Mouse (Mus musculus): ENCODE measurements around the gene Mrpl41. TPM values are rescaled to one million over a fixed set of nuclear protein-coding genes. Genes with fewer than 3 reads are reported as not detected.
"Not testable (repeated sequence)": the region's sequence is repeated elsewhere in the genome, so short reads cannot be mapped to it uniquely, and the experiment has no call there.

Mrpl41 gene
- polyA plus RNA-seq, 1 experiment from 2014 or later: 118 TPM

GRCm38 (mm10) chr2:24976960-24977359 lies 2.1 kb upstream of the Mrpl41 start:
- no peak for ATAC-seq (ENCODE audit: low FRiP score, low TSS enrichment)
- Histone ChIP-seq H3K4me1 (ENCODE audit: insufficient read depth, low read length) (peaks cover 16% of the 10 kb centered on the region), H3K4me2 (replicated peaks; ENCODE audit: low read depth, low read length) (no peak overlapping the region), H3K36me3 (ENCODE audit: insufficient read depth, low read length) (peaks cover 7% of the 10 kb centered on the region), H3K4me3 (ENCODE audit: low read length) (no peak overlapping the region), H3K9ac (replicated peaks; ENCODE audit: low read length) (no peak overlapping the region), H3K27me3 (ENCODE audit: insufficient read depth, low read length) (no peaks in the 10 kb centered on the region), H3K27ac (ENCODE audit: low read length) (no peak overlapping the region), H3K9me3 (ENCODE audit: low read length) (no peaks in the 10 kb centered on the region)
- WGBS: 94% methylated on average over 5 of the region's 5 CpGs

DNA sequence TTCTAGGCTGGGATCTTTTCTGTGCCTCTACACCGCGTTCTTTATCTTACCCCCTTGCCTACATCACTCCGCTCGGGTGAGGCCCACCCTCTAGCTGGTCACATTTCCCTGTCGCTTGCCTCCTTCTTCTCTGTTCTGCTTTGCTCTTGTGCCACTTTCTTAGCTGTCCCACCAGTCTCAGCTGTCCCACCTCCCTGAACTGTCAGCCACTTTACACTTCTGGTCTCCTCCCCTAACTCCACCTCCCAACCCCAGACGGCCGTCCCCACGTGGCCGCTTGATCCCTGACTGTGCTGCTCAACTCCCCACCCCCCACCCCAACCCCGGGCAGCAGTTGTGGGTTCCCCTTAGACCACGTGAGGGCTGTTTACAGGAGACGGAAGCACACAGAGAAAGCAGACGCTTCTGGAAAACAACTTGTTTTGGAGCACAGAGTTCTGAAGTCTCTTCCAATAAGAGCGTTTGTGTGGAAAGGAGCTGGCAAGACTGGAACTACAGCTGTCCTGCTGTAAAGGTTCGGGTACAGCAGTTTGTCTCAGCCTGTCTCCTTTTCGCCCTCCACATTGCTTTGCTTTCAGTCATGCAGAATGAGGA lies 903 bp upstream of the Mrpl41 start, which contains the start of gene Pnpla7:
Pnpla7 (plus strand) TSS at position 330 of the 594 bp plus-strand sequence.
- ATAC-seq (ENCODE audit: low FRiP score, low TSS enrichment): peak; percentile 70
- Histone ChIP-seq H3K36me3 (ENCODE audit: insufficient read depth, low read length) (peaks cover 13% of the 10 kb centered on the region), H3K9ac (replicated peaks; ENCODE audit: low read length) (peak within 1 kb of the TSS; percentile 79), H3K4me1 (ENCODE audit: insufficient read depth, low read length) (peaks cover 16% of the 10 kb centered on the region), H3K9me3 (ENCODE audit: low read length) (no peaks in the 10 kb centered on the region), H3K4me3 (ENCODE audit: low read length) (peak within 1 kb of the TSS; percentile 64), H3K4me2 (replicated peaks; ENCODE audit: low read depth, low read length) (peak within 1 kb of the TSS; percentile 98), H3K27me3 (ENCODE audit: insufficient read depth, low read length) (no peaks in the 10 kb centered on the region), H3K27ac (ENCODE audit: low read length) (peak within 1 kb of the TSS; percentile 95)
- WGBS: under 1% methylated on average over 16 of the region's 16 CpGs

GRCm38 (mm10) chr2:24974452-24974851 lies 446 bp downstream of the Mrpl41 start:
- Histone ChIP-seq H3K4me1 (ENCODE audit: insufficient read depth, low read length) (peaks cover 16% of the 10 kb centered on the region), H3K36me3 (ENCODE audit: insufficient read depth, low read length) (peaks cover 24% of the 10 kb centered on the region), H3K27ac (ENCODE audit: low read length) (peak overlapping the region; percentile 87), H3K9ac (replicated peaks; ENCODE audit: low read length) (peak overlapping the region; percentile 73), H3K4me2 (replicated peaks; ENCODE audit: low read depth, low read length) (peak overlapping the region; percentile 98), H3K4me3 (ENCODE audit: low read length) (peak overlapping the region; percentile 64)
- ATAC-seq (ENCODE audit: low FRiP score, low TSS enrichment); H3K9me3 ChIP-seq (ENCODE audit: low read length); H3K27me3 ChIP-seq (ENCODE audit: insufficient read depth, low read length): not testable (repeated sequence)
- under 1% methylated on average over 17 of the region's 17 CpGs for WGBS

DNA sequence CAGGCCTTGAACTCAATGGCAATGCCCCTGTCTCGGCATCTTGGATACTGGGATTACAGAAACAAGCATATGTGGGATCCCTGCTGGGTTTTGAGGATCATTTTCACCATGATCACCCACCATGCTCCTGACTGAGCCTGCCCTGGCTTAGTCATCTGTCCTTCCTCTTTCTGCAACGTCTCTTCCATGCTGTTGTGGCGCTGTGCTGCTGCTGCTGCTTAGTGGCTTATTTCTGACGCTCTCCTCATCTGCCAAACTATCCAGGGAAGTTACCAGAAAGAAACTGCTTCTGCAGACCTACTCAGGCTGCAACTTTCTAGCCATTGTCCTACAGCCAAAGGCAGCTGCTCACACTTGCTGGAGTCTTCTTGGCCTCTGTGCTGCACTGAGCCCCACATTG lies 4.5 kb downstream of the Mrpl41 start:
- peaks cover 9% of the 10 kb centered on the region for H3K4me1 ChIP-seq (ENCODE audit: insufficient read depth, low read length)
- WGBS: 85% methylated on average over 4 of the region's 4 CpGs
- H3K27me3 ChIP-seq (ENCODE audit: insufficient read depth, low read length): no peaks in the 10 kb centered on the region
- no peak overlapping the region for H3K4me3 ChIP-seq (ENCODE audit: low read length)
- H3K4me2 ChIP-seq (replicated peaks; ENCODE audit: low read depth, low read length): no peak overlapping the region
- peaks cover 58% of the 10 kb centered on the region for H3K36me3 ChIP-seq (ENCODE audit: insufficient read depth, low read length)
- no peak overlapping the region for H3K9ac ChIP-seq (replicated peaks; ENCODE audit: low read length)
- no peak for ATAC-seq (ENCODE audit: low FRiP score, low TSS enrichment)
- H3K27ac ChIP-seq (ENCODE audit: low read length): no peak overlapping the region
- H3K9me3 ChIP-seq (ENCODE audit: low read length): no peaks in the 10 kb centered on the region

DNA sequence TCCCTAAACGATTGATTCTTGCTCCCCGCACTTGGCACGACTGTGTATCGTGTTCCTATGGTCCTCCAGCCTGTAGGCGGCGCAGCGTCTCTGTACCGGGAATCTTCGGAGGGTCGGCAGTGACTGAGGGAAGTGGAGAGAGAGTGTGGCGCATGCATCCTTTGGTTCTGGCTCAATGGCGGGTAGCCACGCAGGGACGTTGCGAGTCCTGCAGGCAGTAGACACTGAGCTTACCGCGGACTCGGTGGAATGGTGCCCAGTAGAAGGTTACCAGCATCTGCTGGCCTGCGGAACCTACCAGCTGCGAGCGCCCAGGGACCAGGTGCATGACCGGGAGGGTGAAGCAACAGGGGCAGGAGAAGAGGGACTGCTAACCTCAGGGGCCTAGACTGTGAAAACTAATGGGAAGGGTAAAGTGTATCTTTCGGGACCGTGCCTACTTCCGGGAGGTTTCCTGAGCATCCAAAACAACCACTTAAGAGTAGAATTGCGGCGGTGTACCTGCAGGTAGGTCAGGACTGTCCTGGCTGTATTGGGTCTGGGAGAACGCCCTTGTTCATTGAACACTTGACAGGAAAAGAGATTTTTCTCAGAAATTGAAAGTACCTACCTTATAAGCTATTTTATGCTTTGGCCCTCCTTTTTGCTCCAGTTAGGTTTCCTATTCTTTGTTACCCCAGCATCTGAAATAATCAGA lies 12.4 kb downstream of the Mrpl41 start, which contains the start of gene Dph7:
Dph7 (plus strand) TSS at position 97 of the 697 bp plus-strand sequence.
- Histone ChIP-seq H3K4me3 (ENCODE audit: low read length) (peak within 1 kb of the TSS; percentile 93), H3K27me3 (ENCODE audit: insufficient read depth, low read length) (no peaks in the 10 kb centered on the region), H3K4me2 (replicated peaks; ENCODE audit: low read depth, low read length) (peak within 1 kb of the TSS; percentile 82), H3K27ac (ENCODE audit: low read length) (peak within 1 kb of the TSS; percentile 75), H3K9ac (replicated peaks; ENCODE audit: low read length) (peak within 1 kb of the TSS; percentile 88), H3K9me3 (ENCODE audit: low read length) (no peaks in the 10 kb centered on the region), H3K36me3 (ENCODE audit: insufficient read depth, low read length) (peaks cover 59% of the 10 kb centered on the region), H3K4me1 (ENCODE audit: insufficient read depth, low read length) (peaks cover 11% of the 10 kb centered on the region)
- ATAC-seq (ENCODE audit: low FRiP score, low TSS enrichment): peak; percentile 89
- WGBS: under 1% methylated on average over 28 of the region's 28 CpGs

GRCm38 (mm10) chr2:24960910-24961309 lies 14.0 kb downstream of the Mrpl41 start:
- Histone ChIP-seq H3K36me3 (ENCODE audit: insufficient read depth, low read length) (peaks cover 56% of the 10 kb centered on the region), H3K27me3 (ENCODE audit: insufficient read depth, low read length) (no peaks in the 10 kb centered on the region)
- ATAC-seq (ENCODE audit: low FRiP score, low TSS enrichment): 0 out of 2 replicates have a peak, but pooled peaks have one; percentile 55

GRCm38 (mm10) chr2:24952537-24953055 lies 22.3 kb downstream of the Mrpl41 start:
- no peak for ATAC-seq (ENCODE audit: low FRiP score, low TSS enrichment)
- Histone ChIP-seq H3K36me3 (ENCODE audit: insufficient read depth, low read length) (peaks cover 50% of the 10 kb centered on the region), H3K27me3 (ENCODE audit: insufficient read depth, low read length) (0 out of 2 replicates have a peak, but pooled peaks cover 2% of the 10 kb centered on the region), H3K27ac (ENCODE audit: low read length) (no peak overlapping the region), H3K4me1 (ENCODE audit: insufficient read depth, low read length) (peaks cover 15% of the 10 kb centered on the region), H3K4me3 (ENCODE audit: low read length) (no peak overlapping the region), H3K9me3 (ENCODE audit: low read length) (no peaks in the 10 kb centered on the region), H3K4me2 (replicated peaks; ENCODE audit: low read depth, low read length) (no peak overlapping the region), H3K9ac (replicated peaks; ENCODE audit: low read length) (no peak overlapping the region)
- WGBS: 91% methylated on average over 4 of the region's 4 CpGs

More at GRCm38 (mm10) chr2:24960910-24961309, 14.0 kb downstream of the Mrpl41 start:
- Histone ChIP-seq H3K9ac (replicated peaks; ENCODE audit: low read length) (no peak overlapping the region), H3K4me2 (replicated peaks; ENCODE audit: low read depth, low read length) (no peak overlapping the region), H3K27ac (ENCODE audit: low read length) (no peak overlapping the region), H3K4me1 (ENCODE audit: insufficient read depth, low read length) (peaks cover 11% of the 10 kb centered on the region), H3K4me3 (ENCODE audit: low read length) (no peak overlapping the region), H3K9me3 (ENCODE audit: low read length) (no peaks in the 10 kb centered on the region)
- whole genome bisulfite sequencing: 28% methylated on average over 3 of the region's 3 CpGs

DNA sequence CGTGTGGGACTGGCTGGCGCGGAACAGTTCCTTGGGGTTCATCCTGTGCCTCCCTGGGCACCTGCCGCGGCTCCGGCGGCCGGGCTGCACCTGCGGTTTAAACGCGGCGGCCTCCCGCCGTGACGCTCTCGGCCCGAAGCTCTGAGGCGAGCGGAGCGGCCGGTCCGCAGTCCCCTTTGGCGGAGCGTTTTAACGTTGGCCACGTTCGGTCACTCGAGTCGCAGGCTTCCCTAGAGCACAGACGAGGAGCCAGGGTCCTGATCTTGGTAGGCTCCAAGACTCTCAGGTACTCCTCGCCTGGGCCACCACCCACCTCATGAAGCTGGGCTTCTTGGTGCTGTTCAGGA lies 24.7 kb downstream of the Mrpl41 start:
- WGBS: under 1% methylated on average over 31 of the region's 31 CpGs

GRCm38 (mm10) chr2:24949421-24950188 lies 25.3 kb downstream of the Mrpl41 start, which contains the start of gene Zmynd19:
Gene Zmynd19, plus strand, starts transcription at chr2:24949792.
- Histone ChIP-seq H3K27ac (ENCODE audit: low read length) (peak within 1 kb of the TSS; percentile 62), H3K4me3 (ENCODE audit: low read length) (peak within 1 kb of the TSS; percentile 77), H3K27me3 (ENCODE audit: insufficient read depth, low read length) (0 out of 2 replicates have a peak, but pooled peaks cover 2% of the 10 kb centered on the region), H3K9ac (replicated peaks; ENCODE audit: low read length) (peak within 1 kb of the TSS; percentile 92), H3K9me3 (ENCODE audit: low read length) (no peaks in the 10 kb centered on the region), H3K36me3 (ENCODE audit: insufficient read depth, low read length) (peaks cover 30% of the 10 kb centered on the region), H3K4me1 (ENCODE audit: insufficient read depth, low read length) (peaks cover 15% of the 10 kb centered on the region), H3K4me2 (replicated peaks; ENCODE audit: low read depth, low read length) (peak within 1 kb of the TSS; percentile 83)
- under 1% methylated on average over 90 of the region's 108 CpGs for whole genome bisulfite sequencing
- peak; percentile 98 for ATAC-seq (ENCODE audit: low FRiP score, low TSS enrichment)

More for the DNA sequence above, 24.7 kb downstream of the Mrpl41 start:
- Histone ChIP-seq H3K9me3 (ENCODE audit: low read length) (no peaks in the 10 kb centered on the region), H3K27ac (ENCODE audit: low read length) (peak overlapping the region; percentile 62), H3K4me2 (replicated peaks; ENCODE audit: low read depth, low read length) (peak overlapping the region; percentile 83), H3K4me1 (ENCODE audit: insufficient read depth, low read length) (peaks cover 15% of the 10 kb centered on the region), H3K4me3 (ENCODE audit: low read length) (peak overlapping the region; percentile 77), H3K27me3 (ENCODE audit: insufficient read depth, low read length) (0 out of 2 replicates have a peak, but pooled peaks cover 2% of the 10 kb centered on the region), H3K9ac (replicated peaks; ENCODE audit: low read length) (peak overlapping the region; percentile 92), H3K36me3 (ENCODE audit: insufficient read depth, low read length) (peaks cover 34% of the 10 kb centered on the region)
- ATAC-seq (ENCODE audit: low FRiP score, low TSS enrichment): peak; percentile 8
